Mouse (Mus musculus) C2C12 (cell line): Measurements from ENCODE around the gene Trak1.

Source experiments
- CTCF ChIP-seq: IDR thresholded peaks from one replicate; pipeline ENCODE4 v1.5.1; 2011; ENCODE audit not compliant: control insufficient read depth, insufficient read depth, insufficient read length
- MYOD1 ChIP-seq: IDR thresholded peaks from one replicate; pipeline ENCODE4 v1.6.1; 2011; ENCODE audit warnings: low read depth; ENCODE audit not compliant: control insufficient read depth, insufficient read length
- MYOG ChIP-seq: IDR thresholded peaks from one replicate; pipeline ENCODE4 v1.6.1; 2011; ENCODE audit not compliant: control insufficient read depth, insufficient read length; ENCODE audit errors: extremely low read depth

DNA sequence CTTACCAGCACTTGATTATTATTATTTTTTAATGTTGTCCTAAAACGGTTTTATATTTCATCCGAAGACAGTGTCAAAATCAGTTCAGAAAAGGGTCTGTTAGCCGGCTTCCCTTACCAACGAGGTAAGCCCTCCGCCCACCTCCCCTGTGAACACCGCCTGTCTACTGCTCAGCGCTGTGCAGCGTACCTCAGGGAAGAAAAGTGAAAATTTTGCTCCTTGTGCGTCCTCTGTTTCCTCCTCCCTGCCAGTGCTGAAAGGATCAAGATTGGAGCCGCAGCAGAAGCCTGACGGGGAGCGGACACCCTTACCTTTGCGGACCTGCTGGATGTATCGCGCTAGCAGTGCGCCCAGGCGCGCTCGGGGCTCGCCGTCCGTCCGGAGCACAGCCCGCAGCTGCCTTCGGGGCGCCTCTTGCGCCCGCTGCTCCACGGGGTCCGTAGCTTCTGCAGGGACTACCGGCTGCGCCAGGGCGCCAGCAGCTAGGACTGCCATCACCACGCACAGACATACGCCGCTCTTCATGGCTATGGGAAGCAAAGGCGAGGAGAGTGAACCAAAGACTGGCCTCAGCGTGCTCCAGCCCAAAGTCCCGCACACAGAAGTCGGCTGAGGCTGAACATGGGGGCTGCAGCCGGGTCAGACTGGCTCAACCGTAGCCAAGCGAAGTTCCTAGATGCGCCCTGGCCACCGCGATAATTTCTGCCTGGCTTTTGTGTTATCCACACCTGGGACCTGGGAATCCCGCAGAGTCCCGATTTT lies 196.9 kb downstream of the Trak1 start:
- no peak for TF ChIP-seq CTCF
- no peak for TF ChIP-seq MYOG
- TF ChIP-seq MYOD1: no peak
